Mouse (Mus musculus): ENCODE data around the gene Rassf3. TPM values are rescaled to one million over a fixed set of nuclear protein-coding genes. Genes with fewer than 3 reads are reported as not detected.
A peak's percentile ranks its signal among the peaks of the same experiment; 100 is the strongest.

The Rassf3 gene
- total and polyA plus RNA-seq, 3 experiments = 0.07 to 0.66 TPM; not detected in 1

DNA sequence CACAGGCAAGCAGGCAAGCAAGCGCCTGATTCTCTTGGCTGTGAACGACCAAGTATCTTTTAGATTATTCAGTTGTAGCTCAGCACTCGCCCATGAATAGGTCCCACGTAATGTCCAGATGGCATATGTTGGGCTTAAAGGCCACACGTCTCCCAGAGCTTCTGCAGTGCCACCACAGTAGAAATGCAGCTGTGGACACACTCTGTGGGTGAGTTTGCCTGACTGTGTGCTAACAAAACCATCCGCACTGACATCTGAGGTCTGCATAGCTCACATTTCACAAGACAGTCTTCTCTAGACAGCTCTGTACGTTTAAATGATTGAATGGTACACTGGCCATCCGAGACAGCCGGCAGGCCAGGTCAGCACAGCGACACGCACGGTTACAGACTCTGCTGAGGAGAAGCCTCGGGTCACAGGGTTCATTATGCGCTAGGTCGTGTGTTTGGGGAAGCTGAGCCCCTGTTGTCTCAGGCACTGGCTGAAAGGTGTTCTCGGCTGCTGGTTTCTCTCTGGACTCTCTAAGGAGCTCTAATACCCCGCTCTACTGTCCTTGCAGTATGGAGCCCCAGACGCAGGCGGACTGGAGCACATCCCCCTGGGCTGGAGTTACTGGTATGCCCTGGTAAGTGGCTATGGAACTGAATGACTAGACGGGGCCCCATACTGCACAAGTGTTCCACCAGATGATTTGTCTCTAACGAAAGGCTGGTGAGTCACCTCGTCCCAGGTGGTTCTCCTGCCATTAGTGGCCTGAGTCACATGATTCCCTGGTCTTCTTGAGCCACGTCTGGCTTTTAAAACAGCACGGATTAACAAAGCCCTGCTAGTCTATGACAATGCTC is 100.3 kb downstream of the Rassf3 start:
- H3K4me3 ChIP-seq (ENCODE audit: low read depth, low read length) = peak overlapping the region; percentile 68; the same call in 1 of the 2 replicates
- TF ChIP-seq POLR2AphosphoS5 (IDR thresholded peaks at IDR 0.05; ENCODE audit: insufficient replicate concordance, low read depth, low read length) = no peak
- no peak for TF ChIP-seq CTCF (IDR thresholded peaks at IDR 0.05; ENCODE audit: low read depth, low read length)
- TF ChIP-seq GATA1 (IDR thresholded peaks at IDR 0.05; ENCODE audit: borderline replicate concordance, low read length) = no peak
- TF ChIP-seq GATA2 (IDR thresholded peaks at IDR 0.05; ENCODE audit: borderline replicate concordance, low read depth, low read length) = no peak
- no peak for TF ChIP-seq TAL1 (conservative IDR thresholded peaks at IDR 0.05; ENCODE audit: low read depth, low read length)
- peaks cover 88% of the 10 kb centered on the region for H3K36me3 ChIP-seq (replicated peaks)
- no peak for ATAC-seq (ENCODE audit: extremely low read depth, insufficient number of reproducible peaks, low FRiP score, poor library complexity, severe bottlenecking)
- no peak for DNase-seq (ENCODE audit: low spot score)
- H3K4me1 ChIP-seq (ENCODE audit: insufficient read depth, low read depth, low read length) = peaks cover 48% of the 10 kb centered on the region
- H3K27me3 ChIP-seq (ENCODE audit: insufficient read depth, low read length) = no peaks in the 10 kb centered on the region
- H3K9me3 ChIP-seq (replicated peaks) = no peaks in the 10 kb centered on the region

DNA sequence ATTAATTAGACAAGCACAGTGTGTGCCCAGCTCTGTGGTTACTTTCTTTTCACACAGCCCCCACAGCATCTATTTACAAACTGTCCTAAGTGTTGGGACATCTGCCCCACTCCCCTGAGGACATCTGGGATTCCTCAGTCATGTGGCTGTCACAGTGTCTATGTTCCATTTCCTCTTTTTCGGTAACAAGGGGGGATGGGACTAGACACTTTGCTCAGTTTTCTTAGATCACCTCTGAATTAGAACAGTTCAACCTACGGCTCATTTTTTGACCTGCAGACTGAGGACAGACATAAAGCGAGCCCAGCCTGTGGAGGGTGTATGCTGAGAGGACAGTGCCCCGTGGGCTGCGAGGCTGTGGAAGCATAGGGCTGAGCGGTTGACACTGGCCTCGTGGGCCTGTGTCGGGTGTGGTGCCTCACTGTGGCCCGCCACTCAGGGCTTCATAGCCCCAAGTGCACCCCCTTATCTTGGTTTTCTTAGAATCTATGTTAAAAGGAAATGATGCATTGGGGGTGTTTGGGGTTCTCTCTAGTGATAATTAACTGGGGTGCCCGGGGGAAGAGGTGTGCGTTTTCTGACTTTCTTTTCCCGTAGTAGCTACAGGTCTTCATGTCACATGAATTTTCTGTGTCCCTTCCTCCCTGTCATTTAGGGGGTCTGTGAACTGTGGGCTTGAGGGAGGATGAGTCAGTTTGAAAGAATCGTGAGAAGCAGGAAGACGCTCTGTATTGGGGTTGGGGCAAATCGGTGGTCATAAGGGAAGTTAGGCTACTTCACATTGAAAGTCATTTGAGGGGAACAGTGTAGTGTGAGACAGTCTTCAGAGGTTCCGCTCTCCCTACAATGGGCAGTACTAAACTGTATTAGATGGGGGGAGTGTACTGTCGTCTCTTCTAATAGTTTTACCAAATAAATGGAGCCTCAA is 101.2 kb downstream of the Rassf3 start:
- ATAC-seq (ENCODE audit: extremely low read depth, insufficient number of reproducible peaks, low FRiP score, poor library complexity, severe bottlenecking) (peak; percentile 78), DNase-seq (ENCODE audit: low spot score) (peak; percentile 83)
- Histone ChIP-seq H3K36me3 (replicated peaks) (peaks cover 90% of the 10 kb centered on the region), H3K27me3 (ENCODE audit: insufficient read depth, low read length) (no peaks in the 10 kb centered on the region), H3K4me1 (ENCODE audit: insufficient read depth, low read depth, low read length) (peaks cover 53% of the 10 kb centered on the region), H3K4me3 (ENCODE audit: low read depth, low read length) (peak overlapping the region; percentile 68; the same call in 1 of the 2 replicates), H3K9me3 (replicated peaks) (no peaks in the 10 kb centered on the region)
- 0 out of 2 replicates have a peak, but pooled peaks have one; percentile 13 for TF ChIP-seq TAL1 (conservative IDR thresholded peaks at IDR 0.05; ENCODE audit: low read depth, low read length)
- TF ChIP-seq POLR2AphosphoS5 (IDR thresholded peaks at IDR 0.05; ENCODE audit: insufficient replicate concordance, low read depth, low read length) = no peak

DNA sequence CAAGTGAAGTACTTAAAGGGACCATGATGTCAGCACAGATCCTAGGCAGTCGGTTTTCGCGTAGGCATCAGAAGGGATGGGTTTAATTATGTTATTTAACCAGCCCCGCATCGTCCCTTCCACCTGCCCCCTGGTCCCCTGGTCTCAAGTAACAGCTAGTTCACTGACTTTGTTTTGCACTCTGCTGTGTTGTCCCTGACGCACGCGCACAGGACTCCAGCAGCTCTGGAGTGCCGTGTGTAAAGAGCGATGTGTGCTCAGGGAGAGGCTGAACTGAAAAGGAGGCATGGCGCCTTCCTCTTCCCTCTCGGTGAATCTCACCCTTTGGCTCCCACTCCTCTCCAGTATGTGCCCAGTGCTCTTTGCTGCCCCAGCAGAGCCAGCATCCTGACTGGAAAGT is 102.1 kb downstream of the Rassf3 start:
- Histone ChIP-seq H3K4me1 (ENCODE audit: insufficient read depth, low read depth, low read length) (peaks cover 60% of the 10 kb centered on the region), H3K36me3 (replicated peaks) (peaks cover 90% of the 10 kb centered on the region), H3K4me3 (ENCODE audit: low read depth, low read length) (peak overlapping the region; percentile 63; the same call in 1 of the 2 replicates), H3K27me3 (ENCODE audit: insufficient read depth, low read length) (no peaks in the 10 kb centered on the region), H3K9me3 (replicated peaks) (no peaks in the 10 kb centered on the region)
- TF ChIP-seq POLR2AphosphoS5 (IDR thresholded peaks at IDR 0.05; ENCODE audit: insufficient replicate concordance, low read depth, low read length) = no peak
- no peak for TF ChIP-seq TAL1 (conservative IDR thresholded peaks at IDR 0.05; ENCODE audit: low read depth, low read length)
- TF ChIP-seq GATA1 (IDR thresholded peaks at IDR 0.05; ENCODE audit: borderline replicate concordance, low read length) = no peak
- TF ChIP-seq CTCF (IDR thresholded peaks at IDR 0.05; ENCODE audit: low read depth, low read length) = no peak
- no peak for TF ChIP-seq GATA2 (IDR thresholded peaks at IDR 0.05; ENCODE audit: borderline replicate concordance, low read depth, low read length)
- DNase-seq (ENCODE audit: low spot score) (no peak), ATAC-seq (ENCODE audit: extremely low read depth, insufficient number of reproducible peaks, low FRiP score, poor library complexity, severe bottlenecking) (no peak)

DNA sequence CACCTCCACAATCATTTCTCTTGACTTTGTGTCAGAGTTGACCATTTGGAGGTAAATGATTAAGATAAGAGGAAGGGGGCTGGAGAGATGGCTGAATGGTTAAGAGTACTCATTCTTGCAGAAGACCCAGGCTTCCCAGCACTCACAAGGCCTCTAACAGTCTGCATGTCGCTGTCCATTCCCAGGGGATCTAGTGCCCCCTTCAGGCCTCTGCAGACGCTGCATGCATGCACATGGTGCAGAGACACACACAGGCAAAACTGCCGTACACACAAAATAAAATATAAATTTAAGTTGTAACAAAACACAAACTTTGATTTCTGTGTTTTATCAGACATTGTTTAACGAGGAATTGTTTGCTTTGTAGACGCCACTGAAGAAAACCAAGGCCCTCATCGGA is 105.4 kb downstream of the Rassf3 start:
- H3K9me3 ChIP-seq (replicated peaks) = no peaks in the 10 kb centered on the region
- H3K4me3 ChIP-seq (ENCODE audit: low read depth, low read length) = no peak overlapping the region
- H3K27me3 ChIP-seq (ENCODE audit: insufficient read depth, low read length) = no peaks in the 10 kb centered on the region
- peaks cover 78% of the 10 kb centered on the region for H3K4me1 ChIP-seq (ENCODE audit: insufficient read depth, low read depth, low read length)
- peaks cover 82% of the 10 kb centered on the region for H3K36me3 ChIP-seq (replicated peaks)
- no peak for DNase-seq (ENCODE audit: low spot score)
- ATAC-seq (ENCODE audit: extremely low read depth, insufficient number of reproducible peaks, low FRiP score, poor library complexity, severe bottlenecking) = no peak
- no peak for TF ChIP-seq GATA1 (IDR thresholded peaks at IDR 0.05; ENCODE audit: borderline replicate concordance, low read length)
- TF ChIP-seq POLR2AphosphoS5 (IDR thresholded peaks at IDR 0.05; ENCODE audit: insufficient replicate concordance, low read depth, low read length) = no peak
- 0 out of 2 replicates have a peak, but pooled peaks have one; percentile 24 for TF ChIP-seq CTCF (IDR thresholded peaks at IDR 0.05; ENCODE audit: low read depth, low read length)

DNA sequence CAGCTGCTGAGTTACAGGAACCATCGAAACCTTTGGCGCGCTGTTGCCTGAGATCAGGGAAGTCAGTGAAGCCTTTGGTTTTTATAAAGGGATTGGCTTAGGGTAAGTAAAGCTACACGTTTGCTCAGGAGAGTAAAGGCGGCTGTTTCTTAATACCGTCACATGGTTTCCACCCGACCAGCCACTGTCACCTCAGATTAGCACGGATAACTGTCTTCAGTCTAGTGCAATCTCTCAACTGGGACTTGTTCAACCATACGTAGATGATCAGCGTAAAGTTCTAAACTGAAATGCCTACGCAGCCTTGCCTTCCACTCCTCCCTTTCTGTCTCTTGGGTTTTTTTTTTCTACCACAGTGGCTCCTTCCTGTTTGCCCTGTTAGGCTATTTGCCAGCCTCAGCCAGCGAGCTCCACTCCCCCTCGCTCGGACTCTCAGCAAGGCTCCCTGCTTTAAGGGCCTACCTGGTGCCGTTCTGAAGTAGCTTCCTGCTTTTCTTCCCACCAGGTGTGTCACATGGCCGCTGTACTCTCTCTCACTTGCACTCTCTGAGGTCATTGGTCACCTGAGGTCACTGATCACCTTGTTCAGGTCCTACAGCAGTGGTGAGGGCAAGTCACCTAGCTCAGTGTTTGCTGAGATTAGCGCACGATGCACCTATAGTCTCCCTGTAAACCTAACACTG is 107.2 kb downstream of the Rassf3 start:
- H3K36me3 ChIP-seq (replicated peaks) = peaks cover 67% of the 10 kb centered on the region
- H3K9me3 ChIP-seq (replicated peaks) = no peaks in the 10 kb centered on the region
- no peaks in the 10 kb centered on the region for H3K27me3 ChIP-seq (ENCODE audit: insufficient read depth, low read length)
- ATAC-seq (ENCODE audit: extremely low read depth, insufficient number of reproducible peaks, low FRiP score, poor library complexity, severe bottlenecking) (no peak), DNase-seq (ENCODE audit: low spot score) (no peak)
- no peak overlapping the region for H3K4me3 ChIP-seq (ENCODE audit: low read depth, low read length)
- TF ChIP-seq GATA1 (IDR thresholded peaks at IDR 0.05; ENCODE audit: borderline replicate concordance, low read length) = no peak
- no peak for TF ChIP-seq TAL1 (conservative IDR thresholded peaks at IDR 0.05; ENCODE audit: low read depth, low read length)
- no peak for TF ChIP-seq GATA2 (IDR thresholded peaks at IDR 0.05; ENCODE audit: borderline replicate concordance, low read depth, low read length)
- TF ChIP-seq POLR2AphosphoS5 (IDR thresholded peaks at IDR 0.05; ENCODE audit: insufficient replicate concordance, low read depth, low read length) = no peak
- TF ChIP-seq CTCF (IDR thresholded peaks at IDR 0.05; ENCODE audit: low read depth, low read length) = no peak
- peaks cover 74% of the 10 kb centered on the region for H3K4me1 ChIP-seq (ENCODE audit: insufficient read depth, low read depth, low read length)
